ENCODE assay signal across 12 mouse cellular contexts in the genomic region with DNA sequence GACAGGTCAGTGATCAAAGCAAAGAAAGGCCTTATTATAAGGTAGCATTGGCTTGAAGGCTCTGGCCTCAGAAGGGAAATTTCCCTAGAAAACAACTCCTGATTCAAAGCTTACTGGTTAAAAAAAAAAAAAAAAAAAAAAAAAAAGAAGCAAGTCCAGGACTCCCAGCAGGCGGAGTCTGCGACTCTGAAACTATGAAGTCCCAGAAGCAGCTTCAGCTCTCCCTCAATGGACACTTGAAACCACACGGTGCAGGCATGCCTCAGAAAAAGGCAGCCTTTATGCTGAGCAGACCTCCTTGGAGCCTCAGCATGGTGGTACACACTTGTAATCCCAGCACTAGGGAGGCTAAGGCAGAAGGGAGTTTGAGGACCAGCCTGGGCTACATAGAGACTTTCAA.
DNase-seq lines count a peak whose midpoint lies in the region; ATAC-seq lines count a peak whose summit lies in the region.
"Had no signal": no experiment of that assay in that cellular context is flagged by ENCODE, and none has a peak within 500 bp of the region (broad histone marks: within the 10 kb centered on the region; RNA-seq: fewer than 3 reads in every experiment).

No protein-coding gene starts in this region.

- peak overlapping the region; percentile 35; the same call in 1 of the 2 replicates for H3K27ac ChIP-seq in hindbrain, embryonic 12.5 days
- no peak overlapping the region for H3K27ac ChIP-seq in hindbrain, embryonic 13.5 days
- peak overlapping the region; percentile 93 for H3K27ac ChIP-seq in heart, embryonic 15.5 days
- H3K27ac ChIP-seq in midbrain, embryonic 16.5 days (ENCODE audit: low read length) = no peak overlapping the region
- H3K27ac ChIP-seq: layer of hippocampus, adult 2 months had no signal

- 0 out of 2 replicates have a peak, but pooled peaks cover 3% of the 10 kb centered on the region for H3K9me3 ChIP-seq in hindbrain, embryonic 12.5 days (replicated peaks)
- H3K9me3 ChIP-seq in hindbrain, embryonic 13.5 days = no peaks in the 10 kb centered on the region
- no peaks in the 10 kb centered on the region for H3K9me3 ChIP-seq in heart, embryonic 15.5 days (replicated peaks)
- H3K9me3 ChIP-seq in midbrain, embryonic 16.5 days (replicated peaks; ENCODE audit: control insufficient read depth, low read length, poor library complexity, severe bottlenecking) = no peaks in the 10 kb centered on the region

- no peak for ATAC-seq in hindbrain, embryonic 12.5 days (ENCODE audit: low FRiP score)
- no peak for ATAC-seq in hindbrain, embryonic 13.5 days (ENCODE audit: low FRiP score)
- 0 out of 2 replicates have a peak, but pooled peaks have one; percentile 6 for ATAC-seq in heart, embryonic 15.5 days (replicated peaks; ENCODE audit: insufficient number of reproducible peaks, insufficient read depth, low FRiP score, low read depth)
- ATAC-seq in midbrain, embryonic 16.5 days = no peak

- no peak overlapping the region for H3K4me2 ChIP-seq in hindbrain, embryonic 12.5 days (replicated peaks)
- no peak overlapping the region for H3K4me2 ChIP-seq in hindbrain, embryonic 13.5 days
- peak overlapping the region; percentile 29 for H3K4me2 ChIP-seq in heart, embryonic 15.5 days
- H3K4me2 ChIP-seq in midbrain, embryonic 16.5 days (ENCODE audit: low read length) = no peak overlapping the region

- H3K9ac ChIP-seq in hindbrain, embryonic 12.5 days = no peak overlapping the region
- H3K9ac ChIP-seq in hindbrain, embryonic 13.5 days = no peak overlapping the region
- peak overlapping the region; percentile 22; the same call in 1 of the 2 replicates for H3K9ac ChIP-seq in heart, embryonic 15.5 days
- H3K9ac ChIP-seq in midbrain, embryonic 16.5 days (ENCODE audit: low read depth, low read length) = no peak overlapping the region

- H3K4me3 ChIP-seq in hindbrain, embryonic 12.5 days = no peak overlapping the region
- no peak overlapping the region for H3K4me3 ChIP-seq in hindbrain, embryonic 13.5 days
- no peak overlapping the region for H3K4me3 ChIP-seq in heart, embryonic 15.5 days
- H3K4me3 ChIP-seq in midbrain, embryonic 16.5 days (ENCODE audit: low read depth, low read length) = no peak overlapping the region
- H3K4me3 ChIP-seq: layer of hippocampus, adult 2 months had no signal

- peak; percentile 30 for DNase-seq in thymus, postnatal 25 days
- no peak for DNase-seq in thymus, postnatal 36 days
- no peak for DNase-seq in adrenal gland, postnatal 36 days
- DNase-seq: cerebellum, adult 2 months; lung, adult 18-20 months; midbrain, embryonic 14.5 days; right cerebral cortex, postnatal 25 days had no signal

- 61% methylated on average over 3 of the region's 3 CpGs for WGBS in hindbrain, embryonic 12.5 days
- WGBS in hindbrain, embryonic 13.5 days = 54% methylated on average over 3 of the region's 3 CpGs
- 14% methylated on average over 3 of the region's 3 CpGs for WGBS in heart, embryonic 15.5 days
- 54% methylated on average over 3 of the region's 3 CpGs for WGBS in midbrain, embryonic 16.5 days

- H3K4me1 ChIP-seq in hindbrain, embryonic 12.5 days = peaks cover 22% of the 10 kb centered on the region
- peaks cover 27% of the 10 kb centered on the region for H3K4me1 ChIP-seq in hindbrain, embryonic 13.5 days (replicated peaks)
- H3K4me1 ChIP-seq in heart, embryonic 15.5 days (replicated peaks) = peaks cover 64% of the 10 kb centered on the region
- peaks cover 9% of the 10 kb centered on the region for H3K4me1 ChIP-seq in midbrain, embryonic 16.5 days (ENCODE audit: control insufficient read depth, insufficient read depth, low read length)

- H3K27me3 ChIP-seq in hindbrain, embryonic 12.5 days = peaks cover 5% of the 10 kb centered on the region; the same call in 1 of the 2 replicates
- peaks cover 7% of the 10 kb centered on the region; the same call in 1 of the 2 replicates for H3K27me3 ChIP-seq in hindbrain, embryonic 13.5 days
- no peaks in the 10 kb centered on the region for H3K27me3 ChIP-seq in heart, embryonic 15.5 days
- no peaks in the 10 kb centered on the region for H3K27me3 ChIP-seq in midbrain, embryonic 16.5 days (ENCODE audit: control insufficient read depth, insufficient read depth, low read depth, low read length)

- H3K36me3 ChIP-seq in hindbrain, embryonic 12.5 days = no peaks in the 10 kb centered on the region
- no peaks in the 10 kb centered on the region for H3K36me3 ChIP-seq in hindbrain, embryonic 13.5 days
- H3K36me3 ChIP-seq in heart, embryonic 15.5 days = no peaks in the 10 kb centered on the region
- no peaks in the 10 kb centered on the region for H3K36me3 ChIP-seq in midbrain, embryonic 16.5 days (ENCODE audit: control insufficient read depth, insufficient read depth, low read length)

Comparison
In these comparisons a context has a peak if more than half of its experiments do, and no peak if none do; other contexts are left out.
1. H3K27ac ChIP-seq: peak in hindbrain, embryonic 12.5 days (single experiment) and heart, embryonic 15.5 days (single experiment); none in hindbrain, embryonic 13.5 days (single experiment) and midbrain, embryonic 16.5 days (single experiment).